Mouse (Mus musculus) midbrain, embryonic 12.5 days (tissue): ENCODE data around the gene Ciart. TPM values are rescaled to one million over a fixed set of nuclear protein-coding genes. Genes with fewer than 3 reads are reported as not detected.
A peak's percentile ranks its signal among the peaks of the same experiment; 100 is the strongest.
"Not testable (repeated sequence)": the region's sequence is repeated elsewhere in the genome, so short reads cannot be mapped to it uniquely, and the experiment has no call there.

Source experiments
- ATAC-seq: fragments of 200-750 bp; cut with Nextera tagmentation; 2 replicates; pipeline ENCODE4 v1.8.0; 2017; ENCODE audit warnings: low read depth, moderate TSS enrichment, moderate library complexity; ENCODE audit not compliant: low FRiP score
- H3K27ac ChIP-seq: fragments of 300-500 bp; sonication (generic); replicated peaks from 2 replicates; pipeline ENCODE4 v1.5.1; 2016; ENCODE audit warnings: mild to moderate bottlenecking
- H3K27me3 ChIP-seq: fragments of 300-500 bp; sonication (generic); 2 replicates; pipeline ENCODE4 v1.6.1; 2016; ENCODE audit warnings: mild to moderate bottlenecking
- H3K36me3 ChIP-seq: fragments of 300-500 bp; sonication (generic); 2 replicates; pipeline ENCODE4 v1.6.1; 2016
- H3K4me1 ChIP-seq: fragments of 300-500 bp; sonication (generic); 2 replicates; pipeline ENCODE4 v1.6.1; 2016
- H3K4me2 ChIP-seq: fragments of 300-500 bp; sonication (generic); replicated peaks from 2 replicates; pipeline ENCODE4 v1.6.1; 2016; ENCODE audit warnings: mild to moderate bottlenecking, moderate library complexity
- H3K4me3 ChIP-seq: fragments of 300-500 bp; sonication (generic); 2 replicates; pipeline ENCODE4 v1.5.1; 2016; ENCODE audit warnings: mild to moderate bottlenecking
- H3K9ac ChIP-seq: fragments of 300-500 bp; sonication (generic); replicated peaks from 2 replicates; pipeline ENCODE4 v1.6.1; 2016; ENCODE audit warnings: mild to moderate bottlenecking, moderate library complexity
- H3K9me3 ChIP-seq: fragments of 300-500 bp; sonication (generic); 2 replicates; pipeline ENCODE4 v1.6.1; 2016; ENCODE audit warnings: mild to moderate bottlenecking
- WGBS: fragments of 180-500 bp; shearing (Covaris S2); methylation state at CpG from one replicate; pipeline ENCODE4 v1.1.7; 2016; 5-methylcytosine and 5-hydroxymethylcytosine counted together
- polyA plus RNA-seq: library from polyadenylated mRNA; unstranded; fragments of >200 nt; fragmentation: Nextera tagmentation; extraction: Ambion mirVana; gene quantifications from 2 replicates; pipeline ENCODE4 v1.2.1, GENCODE M21; 2016

The Ciart gene
- polyA plus RNA-seq, 1 experiment from 2014 or later, result 3.9 TPM

- not testable (repeated sequence) for H3K36me3 ChIP-seq, H3K27ac ChIP-seq, H3K4me3 ChIP-seq, H3K9me3 ChIP-seq, ATAC-seq, H3K9ac ChIP-seq
- peaks cover 18% of the 10 kb centered on the region for H3K27me3 ChIP-seq
- 0 out of 2 replicates have a peak overlapping the region, but pooled peaks have one; percentile 87 for H3K4me2 ChIP-seq
- peaks cover 18% of the 10 kb centered on the region for H3K4me1 ChIP-seq
- WGBS, result 90% methylated on average over 7 of the region's 7 CpGs
Measured at GRCm38 (mm10) chr3:95895501-95895900, 13.4 kb upstream of the Ciart start.

GRCm38 (mm10) chr3:95894317-95895160 is 12.5 kb upstream of the Ciart start:
- Histone ChIP-seq H3K9me3 (no peaks in the 10 kb centered on the region), H3K9ac (peak overlapping the region; percentile 72), H3K27ac (peak overlapping the region; percentile 42), H3K4me2 (peak overlapping the region; percentile 87), H3K4me3 (peak overlapping the region; percentile 71), H3K36me3 (peaks cover 3% of the 10 kb centered on the region; the same call in 1 of the 2 replicates), H3K4me1 (peaks cover 18% of the 10 kb centered on the region), H3K27me3 (peaks cover 18% of the 10 kb centered on the region)
- no peak; the same call in 1 of the 2 replicates for ATAC-seq
- WGBS, result 22% methylated on average over 16 of the region's 16 CpGs

- H3K4me1 ChIP-seq, result peaks cover 18% of the 10 kb centered on the region
- under 1% methylated on average over 29 of the region's 43 CpGs for WGBS
Measured at GRCm38 (mm10) chr3:95893606-95894316, 11.7 kb upstream of the Ciart start, which contains the start of gene Aph1a. Gene Aph1a (plus strand): TSS chr3:95893969.

GRCm38 (mm10) chr3:95893126-95893525 is 11.1 kb upstream of the Ciart start:
- Histone ChIP-seq H3K27me3 (peaks cover 18% of the 10 kb centered on the region), H3K9me3 (no peaks in the 10 kb centered on the region), H3K4me1 (peaks cover 18% of the 10 kb centered on the region), H3K27ac (peak overlapping the region; percentile 36; the same call in 1 of the 2 replicates), H3K9ac (no peak overlapping the region; the same call in 1 of the 2 replicates), H3K36me3 (peaks cover 3% of the 10 kb centered on the region; the same call in 1 of the 2 replicates), H3K4me2 (peak overlapping the region; percentile 49), H3K4me3 (peak overlapping the region; percentile 71)
- ATAC-seq, result 0 out of 2 replicates have a peak, but pooled peaks have one; percentile 3
- WGBS, result 31% methylated on average over 7 of the region's 7 CpGs

More at GRCm38 (mm10) chr3:95893606-95894316, 11.7 kb upstream of the Ciart start, which contains the start of gene Aph1a:
- peak within 1 kb of the TSS; percentile 71 for H3K4me3 ChIP-seq
- H3K27me3 ChIP-seq, result peaks cover 18% of the 10 kb centered on the region
- peak within 1 kb of the TSS; percentile 72 for H3K9ac ChIP-seq
- H3K27ac ChIP-seq, result peak within 1 kb of the TSS; percentile 42
- H3K4me2 ChIP-seq, result peak within 1 kb of the TSS; percentile 87
- not testable (repeated sequence) for H3K9me3 ChIP-seq, H3K36me3 ChIP-seq
- ATAC-seq, result peak; percentile 98

GRCm38 (mm10) chr3:95892066-95893052 is 10.3 kb upstream of the Ciart start:
- Histone ChIP-seq H3K4me2 (peak overlapping the region; percentile 6; the same call in 1 of the 2 replicates), H3K27ac (no peak overlapping the region)

GRCm38 (mm10) chr3:95891211-95892065 is 9.4 kb upstream of the Ciart start, which contains the start of gene BC028528:
Gene BC028528 (minus strand): TSS chr3:95892005.
- H3K4me2 ChIP-seq, result peak within 1 kb of the TSS; percentile 6; the same call in 1 of the 2 replicates

More at GRCm38 (mm10) chr3:95892066-95893052, 10.3 kb upstream of the Ciart start:
- Histone ChIP-seq H3K9me3 (no peaks in the 10 kb centered on the region), H3K4me1 (peaks cover 18% of the 10 kb centered on the region), H3K4me3 (no peak overlapping the region), H3K36me3 (no peaks in the 10 kb centered on the region), H3K27me3 (peaks cover 18% of the 10 kb centered on the region), H3K9ac (0 out of 2 replicates have a peak overlapping the region, but pooled peaks have one; percentile 8)
- 35% methylated on average over 11 of the region's 11 CpGs for WGBS
- ATAC-seq, result no peak

GRCm38 (mm10) chr3:95889664-95890063 is 7.6 kb upstream of the Ciart start:
- no peak overlapping the region for H3K27ac ChIP-seq
- H3K9me3 ChIP-seq, result no peaks in the 10 kb centered on the region
- peaks cover 22% of the 10 kb centered on the region for H3K27me3 ChIP-seq
- H3K36me3 ChIP-seq, result no peaks in the 10 kb centered on the region
- H3K9ac ChIP-seq, result no peak overlapping the region
- peaks cover 13% of the 10 kb centered on the region for H3K4me1 ChIP-seq
- no peak overlapping the region for H3K4me3 ChIP-seq
- ATAC-seq, result no peak
- 81% methylated on average over 3 of the region's 3 CpGs for WGBS
- no peak overlapping the region for H3K4me2 ChIP-seq

More at GRCm38 (mm10) chr3:95891211-95892065, 9.4 kb upstream of the Ciart start, which contains the start of gene BC028528:
- Histone ChIP-seq H3K4me1 (peaks cover 18% of the 10 kb centered on the region), H3K4me3 (no peak within 1 kb of the TSS), H3K9ac (peak within 1 kb of the TSS; percentile 8; the same call in 1 of the 2 replicates), H3K36me3 (no peaks in the 10 kb centered on the region), H3K9me3 (no peaks in the 10 kb centered on the region), H3K27me3 (peaks cover 18% of the 10 kb centered on the region), H3K27ac (no peak within 1 kb of the TSS)
- ATAC-seq, result no peak
- WGBS, result 28% methylated on average over 12 of the region's 12 CpGs

- Histone ChIP-seq H3K36me3 (no peaks in the 10 kb centered on the region), H3K27me3 (peaks cover 20% of the 10 kb centered on the region), H3K4me1 (peaks cover 11% of the 10 kb centered on the region; the same call in 1 of the 2 replicates), H3K9me3 (no peaks in the 10 kb centered on the region), H3K4me2 (no peak overlapping the region), H3K27ac (no peak overlapping the region), H3K4me3 (no peak overlapping the region), H3K9ac (no peak overlapping the region)
- 90% methylated on average over 4 of the region's 4 CpGs for WGBS
- ATAC-seq, result no peak
Measured at GRCm38 (mm10) chr3:95887596-95887995, 5.5 kb upstream of the Ciart start.

GRCm38 (mm10) chr3:95884400-95884799 is 2.3 kb upstream of the Ciart start:
- ATAC-seq, result no peak
- no peak overlapping the region for H3K4me2 ChIP-seq
- peaks cover 16% of the 10 kb centered on the region for H3K4me1 ChIP-seq
- WGBS, result 84% methylated on average over 5 of the region's 5 CpGs
- H3K36me3 ChIP-seq, result no peaks in the 10 kb centered on the region
- H3K9ac ChIP-seq, result no peak overlapping the region
- no peaks in the 10 kb centered on the region for H3K9me3 ChIP-seq
- no peak overlapping the region for H3K4me3 ChIP-seq
- H3K27ac ChIP-seq, result no peak overlapping the region
- H3K27me3 ChIP-seq, result peaks cover 8% of the 10 kb centered on the region; the same call in 1 of the 2 replicates

GRCm38 (mm10) chr3:95882816-95883425 is 870 bp upstream of the Ciart start:
- Histone ChIP-seq H3K27me3 (peaks cover 8% of the 10 kb centered on the region; the same call in 1 of the 2 replicates), H3K4me2 (peak overlapping the region; percentile 98), H3K36me3 (no peaks in the 10 kb centered on the region), H3K27ac (no peak overlapping the region), H3K4me1 (peaks cover 16% of the 10 kb centered on the region), H3K9ac (peak overlapping the region; percentile 50), H3K9me3 (no peaks in the 10 kb centered on the region), H3K4me3 (peak overlapping the region; percentile 57)
- WGBS, result 3% methylated on average over 24 of the region's 24 CpGs
- ATAC-seq, result no peak
